Mouse (Mus musculus): Measurements from ENCODE around the gene Rsph14. TPM values are rescaled to one million over a fixed set of nuclear protein-coding genes. Genes with fewer than 3 reads are reported as not detected.

The Rsph14 gene
- polyA plus RNA-seq, 1 experiment from 2014 or later: 8.8 TPM

GRCm38 (mm10) chr10:75015465-75015864, 16.9 kb downstream of the Rsph14 start:
- no peaks in the 10 kb centered on the region for H3K4me1 ChIP-seq (ENCODE audit: insufficient read depth, low read depth, low read length)
- TF ChIP-seq CTCF (IDR thresholded peaks at IDR 0.05) (no peak), EP300 (IDR thresholded peaks at IDR 0.05) (no peak)
- no peak overlapping the region for H3K4me3 ChIP-seq (ENCODE audit: low read depth, low read length)
- H3K9me3 ChIP-seq (ENCODE audit: low read length): no peaks in the 10 kb centered on the region
- WGBS: 58% methylated on average over 14 of the region's 14 CpGs
- H3K27ac ChIP-seq (ENCODE audit: low read length): no peak overlapping the region
- no peaks in the 10 kb centered on the region for H3K36me3 ChIP-seq (ENCODE audit: insufficient read depth, low read length)
- no peak overlapping the region for H3K4me2 ChIP-seq (replicated peaks; ENCODE audit: low read depth, low read length)
- DNase-seq (ENCODE audit: low spot score): no peak
- ATAC-seq: no peak
- H3K9ac ChIP-seq (replicated peaks; ENCODE audit: low read depth): no peak overlapping the region
- no peaks in the 10 kb centered on the region for H3K27me3 ChIP-seq (replicated peaks; ENCODE audit: insufficient read depth, low read length)

GRCm38 (mm10) chr10:75010704-75011103, 21.7 kb downstream of the Rsph14 start:
- Histone ChIP-seq H3K9ac (replicated peaks; ENCODE audit: low read depth) (no peak overlapping the region), H3K27ac (ENCODE audit: low read length) (no peak overlapping the region), H3K36me3 (ENCODE audit: insufficient read depth, low read length) (no peaks in the 10 kb centered on the region), H3K27me3 (replicated peaks; ENCODE audit: insufficient read depth, low read length) (no peaks in the 10 kb centered on the region), H3K4me1 (ENCODE audit: insufficient read depth, low read depth, low read length) (no peaks in the 10 kb centered on the region), H3K4me3 (ENCODE audit: low read depth, low read length) (no peak overlapping the region), H3K9me3 (ENCODE audit: low read length) (no peaks in the 10 kb centered on the region), H3K4me2 (replicated peaks; ENCODE audit: low read depth, low read length) (no peak overlapping the region)
- no peak for TF ChIP-seq EP300 (IDR thresholded peaks at IDR 0.05)
- no peak for TF ChIP-seq CTCF (IDR thresholded peaks at IDR 0.05)
- 88% methylated on average over 15 of the region's 15 CpGs for WGBS
- no peak for DNase-seq (ENCODE audit: low spot score)
- no peak for ATAC-seq

- H3K9ac ChIP-seq (replicated peaks; ENCODE audit: low read depth): no peak overlapping the region
- ATAC-seq (no peak), DNase-seq (ENCODE audit: low spot score) (no peak)
- H3K36me3 ChIP-seq (ENCODE audit: insufficient read depth, low read length): no peaks in the 10 kb centered on the region
- 68% methylated on average over 8 of the region's 8 CpGs for WGBS
- H3K4me1 ChIP-seq (ENCODE audit: insufficient read depth, low read depth, low read length): no peaks in the 10 kb centered on the region
- H3K27ac ChIP-seq (ENCODE audit: low read length): no peak overlapping the region
- H3K27me3 ChIP-seq (replicated peaks; ENCODE audit: insufficient read depth, low read length): no peaks in the 10 kb centered on the region
- no peak overlapping the region for H3K4me3 ChIP-seq (ENCODE audit: low read depth, low read length)
- TF ChIP-seq EP300 (IDR thresholded peaks at IDR 0.05): no peak
- TF ChIP-seq CTCF (IDR thresholded peaks at IDR 0.05): no peak
- H3K4me2 ChIP-seq (replicated peaks; ENCODE audit: low read depth, low read length): no peak overlapping the region
- no peaks in the 10 kb centered on the region for H3K9me3 ChIP-seq (ENCODE audit: low read length)
Observed at GRCm38 (mm10) chr10:75006889-75007662, 25.3 kb downstream of the Rsph14 start.

GRCm38 (mm10) chr10:75004067-75004466, 28.3 kb downstream of the Rsph14 start:
- no peaks in the 10 kb centered on the region for H3K36me3 ChIP-seq (ENCODE audit: insufficient read depth, low read length)
- no peak overlapping the region for H3K4me2 ChIP-seq (replicated peaks; ENCODE audit: low read depth, low read length)
- 30% methylated on average over 3 of the region's 3 CpGs for WGBS
- H3K4me1 ChIP-seq (ENCODE audit: insufficient read depth, low read depth, low read length): no peaks in the 10 kb centered on the region
- H3K9me3 ChIP-seq (ENCODE audit: low read length): no peaks in the 10 kb centered on the region
- DNase-seq (ENCODE audit: low spot score) (peak; percentile 66), ATAC-seq (peak; percentile 77)
- no peak for TF ChIP-seq EP300 (IDR thresholded peaks at IDR 0.05)
- no peak for TF ChIP-seq CTCF (IDR thresholded peaks at IDR 0.05)
- no peak overlapping the region for H3K4me3 ChIP-seq (ENCODE audit: low read depth, low read length)
- H3K27ac ChIP-seq (ENCODE audit: low read length): no peak overlapping the region
- H3K9ac ChIP-seq (replicated peaks; ENCODE audit: low read depth): no peak overlapping the region
- no peaks in the 10 kb centered on the region for H3K27me3 ChIP-seq (replicated peaks; ENCODE audit: insufficient read depth, low read length)

GRCm38 (mm10) chr10:75001391-75001790, 31.0 kb downstream of the Rsph14 start:
- Histone ChIP-seq H3K4me3 (ENCODE audit: low read depth, low read length) (no peak overlapping the region), H3K27me3 (replicated peaks; ENCODE audit: insufficient read depth, low read length) (no peaks in the 10 kb centered on the region), H3K4me1 (ENCODE audit: insufficient read depth, low read depth, low read length) (no peaks in the 10 kb centered on the region), H3K36me3 (ENCODE audit: insufficient read depth, low read length) (no peaks in the 10 kb centered on the region), H3K9me3 (ENCODE audit: low read length) (no peaks in the 10 kb centered on the region), H3K4me2 (replicated peaks; ENCODE audit: low read depth, low read length) (no peak overlapping the region), H3K9ac (replicated peaks; ENCODE audit: low read depth) (no peak overlapping the region), H3K27ac (ENCODE audit: low read length) (no peak overlapping the region)
- ATAC-seq (no peak), DNase-seq (ENCODE audit: low spot score) (no peak)
- TF ChIP-seq CTCF (IDR thresholded peaks at IDR 0.05) (no peak), EP300 (IDR thresholded peaks at IDR 0.05) (no peak)
- 92% methylated on average over 8 of the region's 8 CpGs for WGBS

- no peak overlapping the region for H3K9ac ChIP-seq (replicated peaks; ENCODE audit: low read depth)
- 5% methylated on average over 17 of the region's 17 CpGs for WGBS
- no peaks in the 10 kb centered on the region for H3K27me3 ChIP-seq (replicated peaks; ENCODE audit: insufficient read depth, low read length)
- ATAC-seq (no peak), DNase-seq (ENCODE audit: low spot score) (peak; percentile 14)
- no peaks in the 10 kb centered on the region for H3K9me3 ChIP-seq (ENCODE audit: low read length)
- no peaks in the 10 kb centered on the region for H3K36me3 ChIP-seq (ENCODE audit: insufficient read depth, low read length)
- H3K4me2 ChIP-seq (replicated peaks; ENCODE audit: low read depth, low read length): peak overlapping the region; percentile 35
- TF ChIP-seq CTCF (IDR thresholded peaks at IDR 0.05) (no peak), EP300 (IDR thresholded peaks at IDR 0.05) (no peak)
- H3K4me3 ChIP-seq (ENCODE audit: low read depth, low read length): no peak overlapping the region
- no peak overlapping the region for H3K27ac ChIP-seq (ENCODE audit: low read length)
- H3K4me1 ChIP-seq (ENCODE audit: insufficient read depth, low read depth, low read length): no peaks in the 10 kb centered on the region
Observed at GRCm38 (mm10) chr10:74995377-74995776, 37.0 kb downstream of the Rsph14 start.

Measured in lung, postnatal 0 days (tissue).